In genomic region chr4:43428180-43428861, GRCm38 (mm10) we compare ENCODE assay signal across 9 mouse cellular contexts. TPM values are rescaled to one million over a fixed set of nuclear protein-coding genes. Genes with fewer than 3 reads are reported as not detected.
DNase-seq lines count a peak whose midpoint lies in the region; ATAC-seq lines count a peak whose summit lies in the region.
"Had no signal": no experiment of that assay in that cellular context is flagged by ENCODE, and none has a peak within 500 bp of the region (broad histone marks: within the 10 kb centered on the region; RNA-seq: fewer than 3 reads in every experiment).

No protein-coding gene starts in this region.

- H3K9ac ChIP-seq in embryonic facial prominence, embryonic 12.5 days, result no peak overlapping the region
- H3K9ac ChIP-seq in hindbrain, embryonic 13.5 days, result peak overlapping the region; percentile 29; the same call in 1 of the 2 replicates
- H3K9ac ChIP-seq in midbrain, embryonic 13.5 days (replicated peaks), result peak overlapping the region; percentile 29; the same call in 1 of the 2 replicates

- peak; percentile 52 for DNase-seq in kidney, adult 9 months
- DNase-seq in kidney, postnatal 14 days, result no peak
- DNase-seq in gastrocnemius, postnatal 4 days (ENCODE audit: low spot score in 2 of 2), result no peak
- DNase-seq: lung, adult 2 months had no signal

- no peak overlapping the region for H3K4me3 ChIP-seq in embryonic facial prominence, embryonic 12.5 days
- no peak overlapping the region for H3K4me3 ChIP-seq in hindbrain, embryonic 13.5 days
- no peak overlapping the region for H3K4me3 ChIP-seq in midbrain, embryonic 13.5 days (replicated peaks)
- H3K4me3 ChIP-seq: erythroblast, embryonic 14.5 days had no signal

- H3K36me3 ChIP-seq in embryonic facial prominence, embryonic 12.5 days, result peaks cover 33% of the 10 kb centered on the region
- H3K36me3 ChIP-seq in hindbrain, embryonic 13.5 days, result peaks cover 43% of the 10 kb centered on the region
- peaks cover 41% of the 10 kb centered on the region for H3K36me3 ChIP-seq in midbrain, embryonic 13.5 days

- H3K4me1 ChIP-seq in embryonic facial prominence, embryonic 12.5 days, result peaks cover 26% of the 10 kb centered on the region
- H3K4me1 ChIP-seq in hindbrain, embryonic 13.5 days (replicated peaks), result peaks cover 26% of the 10 kb centered on the region
- peaks cover 30% of the 10 kb centered on the region for H3K4me1 ChIP-seq in midbrain, embryonic 13.5 days (replicated peaks)

- H3K4me2 ChIP-seq in embryonic facial prominence, embryonic 12.5 days (replicated peaks), result 0 out of 2 replicates have a peak overlapping the region, but pooled peaks have one; percentile 22
- H3K4me2 ChIP-seq in hindbrain, embryonic 13.5 days, result no peak overlapping the region
- H3K4me2 ChIP-seq in midbrain, embryonic 13.5 days (replicated peaks), result no peak overlapping the region

- peaks cover 69% of the 10 kb centered on the region for H3K27me3 ChIP-seq in embryonic facial prominence, embryonic 12.5 days
- H3K27me3 ChIP-seq in hindbrain, embryonic 13.5 days, result peaks cover 50% of the 10 kb centered on the region
- H3K27me3 ChIP-seq in midbrain, embryonic 13.5 days, result peaks cover 43% of the 10 kb centered on the region

- 25% methylated on average over 16 of the region's 16 CpGs for WGBS in embryonic facial prominence, embryonic 12.5 days
- 25% methylated on average over 16 of the region's 16 CpGs for WGBS in hindbrain, embryonic 13.5 days
- 18% methylated on average over 16 of the region's 16 CpGs for WGBS in midbrain, embryonic 13.5 days

- no peaks in the 10 kb centered on the region for H3K9me3 ChIP-seq in embryonic facial prominence, embryonic 12.5 days
- no peaks in the 10 kb centered on the region for H3K9me3 ChIP-seq in hindbrain, embryonic 13.5 days
- no peaks in the 10 kb centered on the region for H3K9me3 ChIP-seq in midbrain, embryonic 13.5 days

- H3K27ac ChIP-seq in embryonic facial prominence, embryonic 12.5 days, result no peak overlapping the region
- peak overlapping the region; percentile 60 for H3K27ac ChIP-seq in hindbrain, embryonic 13.5 days
- H3K27ac ChIP-seq in midbrain, embryonic 13.5 days, result no peak overlapping the region; the same call in 1 of the 2 replicates

- ATAC-seq in embryonic facial prominence, embryonic 12.5 days (ENCODE audit: insufficient number of reproducible peaks, insufficient read depth, low FRiP score, low TSS enrichment), result peak; percentile 7; the same call in 1 of the 2 replicates
- no peak for ATAC-seq in hindbrain, embryonic 13.5 days (ENCODE audit: low FRiP score)
- 0 out of 2 replicates have a peak, but pooled peaks have one; percentile 5 for ATAC-seq in midbrain, embryonic 13.5 days
- no peak for ATAC-seq in megakaryocyte, adult 5-6 weeks (ENCODE audit: poor library complexity, severe bottlenecking)

RNA-seq across cellular contexts. Expression of gene Fam166b, which starts 0.6 kb away (rescaled TPM):
- 0.27 TPM in 1 of 2 replicates, not detected in the other for polyA plus RNA-seq in embryonic facial prominence, embryonic 12.5 days (2016; fragmentation: Nextera tagmentation; extraction: Ambion mirVana)
- polyA plus RNA-seq in hindbrain, embryonic 13.5 days (2015; fragmentation: Nextera tagmentation; extraction: Ambion mirVana), result 0.71 and 1.4 TPM in 2 replicates
- polyA plus RNA-seq in midbrain, embryonic 13.5 days (2015; fragmentation: Nextera tagmentation; extraction: Ambion mirVana), result 0.30 and 0.83 TPM in 2 replicates
- total RNA-seq in megakaryocyte, adult 5-6 weeks (2015), result not detected in 2 replicates
- total RNA-seq in megakaryocyte, adult 5-6 weeks (2017), result not detected in 2 replicates
- under 1 TPM in 1 of 2 experiments, not detected in 1; 0.47 TPM for total RNA-seq in gastrocnemius, postnatal 4 days (2021)

RNA-seq across cellular contexts. Expression of gene Tesk1, which starts 13.4 kb away (rescaled TPM):
- polyA plus RNA-seq in embryonic facial prominence, embryonic 12.5 days (2016; fragmentation: Nextera tagmentation; extraction: Ambion mirVana), result 15.4 and 16.5 TPM in 2 replicates
- 8.7 and 9.7 TPM in 2 replicates for polyA plus RNA-seq in hindbrain, embryonic 13.5 days (2015; fragmentation: Nextera tagmentation; extraction: Ambion mirVana)
- polyA plus RNA-seq in midbrain, embryonic 13.5 days (2015; fragmentation: Nextera tagmentation; extraction: Ambion mirVana), result 6.1 and 8.4 TPM in 2 replicates
- 5.7 and 6.3 TPM in 2 replicates for total RNA-seq in megakaryocyte, adult 5-6 weeks (2015)
- 7.6 and 9.3 TPM in 2 replicates for total RNA-seq in megakaryocyte, adult 5-6 weeks (2017)
- total RNA-seq in gastrocnemius, postnatal 4 days (2021), result 10 to 100 TPM; 39.3 to 40.9 TPM

RNA-seq across cellular contexts. Expression of gene Cd72, which starts 26.1 kb away (rescaled TPM):
- 3.5 and 3.7 TPM in 2 replicates for polyA plus RNA-seq in embryonic facial prominence, embryonic 12.5 days (2016; fragmentation: Nextera tagmentation; extraction: Ambion mirVana)
- polyA plus RNA-seq in hindbrain, embryonic 13.5 days (2015; fragmentation: Nextera tagmentation; extraction: Ambion mirVana), result 3.5 and 4.7 TPM in 2 replicates
- polyA plus RNA-seq in midbrain, embryonic 13.5 days (2015; fragmentation: Nextera tagmentation; extraction: Ambion mirVana), result 4.1 and 4.7 TPM in 2 replicates
- 0.57 and 2.5 TPM in 2 replicates for total RNA-seq in megakaryocyte, adult 5-6 weeks (2015)
- total RNA-seq in megakaryocyte, adult 5-6 weeks (2017), result 3.0 and 3.5 TPM in 2 replicates
- total RNA-seq in gastrocnemius, postnatal 4 days (2021), result under 1 TPM; 0.32 to 0.75 TPM

RNA-seq across cellular contexts. Expression of gene Rusc2, which starts 46.5 kb away (rescaled TPM):
- polyA plus RNA-seq in embryonic facial prominence, embryonic 12.5 days (2016; fragmentation: Nextera tagmentation; extraction: Ambion mirVana), result 15.7 and 18.1 TPM in 2 replicates
- polyA plus RNA-seq in hindbrain, embryonic 13.5 days (2015; fragmentation: Nextera tagmentation; extraction: Ambion mirVana), result 70.8 and 75.4 TPM in 2 replicates
- polyA plus RNA-seq in midbrain, embryonic 13.5 days (2015; fragmentation: Nextera tagmentation; extraction: Ambion mirVana), result 68.8 and 75.4 TPM in 2 replicates
- 2.1 and 3.0 TPM in 2 replicates for total RNA-seq in megakaryocyte, adult 5-6 weeks (2015)
- total RNA-seq in megakaryocyte, adult 5-6 weeks (2017), result 0.77 and 2.3 TPM in 2 replicates
- total RNA-seq in gastrocnemius, postnatal 4 days (2021), result 10 to 100 TPM; 58.6 to 63.4 TPM

RNA-seq across cellular contexts. Expression of gene Sit1, which starts 55.2 kb away (rescaled TPM):
- not detected in 2 replicates for polyA plus RNA-seq in embryonic facial prominence, embryonic 12.5 days (2016; fragmentation: Nextera tagmentation; extraction: Ambion mirVana)
- not detected in 2 replicates for polyA plus RNA-seq in hindbrain, embryonic 13.5 days (2015; fragmentation: Nextera tagmentation; extraction: Ambion mirVana)
- polyA plus RNA-seq in midbrain, embryonic 13.5 days (2015; fragmentation: Nextera tagmentation; extraction: Ambion mirVana), result not detected in 2 replicates
- total RNA-seq in megakaryocyte, adult 5-6 weeks (2015), result not detected in 2 replicates
- 0.77 TPM in 1 of 2 replicates, not detected in the other for total RNA-seq in megakaryocyte, adult 5-6 weeks (2017)
- not detected for total RNA-seq in gastrocnemius, postnatal 4 days (2021)
- polyA plus RNA-seq: erythroblast, embryonic 14.5 days had no signal

Comparison
In these comparisons a context has a peak if more than half of its experiments do, and no peak if none do; other contexts are left out.
1. ATAC-seq: peak in embryonic facial prominence, embryonic 12.5 days (single experiment) and midbrain, embryonic 13.5 days (single experiment); none in hindbrain, embryonic 13.5 days (single experiment) and megakaryocyte, adult 5-6 weeks (single experiment).